In the genomic region with DNA sequence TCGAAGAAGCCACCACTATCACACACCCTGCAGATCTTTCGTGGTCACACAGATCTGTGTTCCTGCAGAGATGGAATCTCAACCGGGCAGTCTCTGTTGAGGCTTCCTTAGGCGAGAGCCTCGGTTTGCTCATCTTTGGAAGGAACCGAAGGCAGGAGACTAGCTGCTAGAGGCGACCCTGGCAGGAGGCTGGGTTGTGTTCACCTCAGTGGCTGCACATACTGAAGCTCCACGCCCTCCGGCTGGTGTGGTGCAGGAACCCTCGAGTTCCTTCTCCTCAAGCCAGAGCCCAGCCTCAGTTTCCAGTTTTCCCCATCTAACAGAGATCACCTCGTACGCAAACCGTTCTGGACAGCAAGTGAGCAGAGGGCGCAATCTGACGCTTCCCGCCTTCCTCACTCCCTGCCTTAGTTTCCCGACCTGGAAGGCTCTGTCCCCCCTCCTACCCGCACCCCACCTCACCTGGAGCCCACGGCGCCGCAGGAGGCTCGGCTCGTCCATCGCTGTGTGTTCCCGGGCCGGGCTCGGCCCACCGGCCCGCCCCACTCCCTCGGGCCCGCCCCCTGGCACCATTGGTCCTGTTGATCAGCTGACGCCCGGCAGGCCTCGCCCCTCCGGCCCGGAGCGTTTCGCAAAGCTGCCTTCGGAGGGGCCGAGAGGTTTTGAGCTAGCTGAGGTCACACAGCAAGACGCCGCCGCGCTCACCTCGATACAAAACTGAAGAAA, we compare ENCODE assay signal across 7 mouse cellular contexts. TPM values are rescaled to one million over a fixed set of nuclear protein-coding genes. Genes with fewer than 3 reads are reported as not detected.
DNase-seq lines count a peak whose midpoint lies in the region; ATAC-seq lines count a peak whose summit lies in the region.

A gene (minus strand): TSS at position 574 of the 726 bp plus-strand sequence.

- intact Hi-C loops in left cerebral cortex, postnatal 36 days (cut with DNase I): no loop called here

- H3K4me1 ChIP-seq in midbrain, embryonic 10.5 days: peaks cover 28% of the 10 kb centered on the region

- WGBS in midbrain, embryonic 10.5 days: under 1% methylated on average over 45 of the region's 45 CpGs

- DNase-seq in T-cell, adult 2 months (ENCODE audit: low spot score): peak; percentile 65
- peak; percentile 89 for DNase-seq in gastrocnemius, postnatal 10 days
- peak; percentile 90 for DNase-seq in induced T-regulatory cell, adult 2 months (ENCODE audit: low read depth)
- DNase-seq in left cerebral cortex, postnatal 36 days (ENCODE audit: low spot score in 2 of 2): peak; percentile 81 to 85
- peak; percentile 89 for DNase-seq in midbrain, embryonic 10.5 days (ENCODE audit: low spot score)
- DNase-seq in right cerebral cortex, postnatal 4 days: peak; percentile 79

- ATAC-seq in common myeloid progenitor, adult 5-6 weeks (replicated peaks; ENCODE audit: low read depth, poor library complexity, severe bottlenecking): peak; percentile 67

- H3K27ac ChIP-seq in midbrain, embryonic 10.5 days (replicated peaks): peak within 1 kb of the TSS; percentile 57

- peaks cover 95% of the 10 kb centered on the region for H3K27me3 ChIP-seq in midbrain, embryonic 10.5 days (ENCODE audit: low read depth, poor library complexity, severe bottlenecking)

- no peaks in the 10 kb centered on the region for H3K36me3 ChIP-seq in midbrain, embryonic 10.5 days

- no peaks in the 10 kb centered on the region for H3K9me3 ChIP-seq in midbrain, embryonic 10.5 days (replicated peaks)

- H3K4me3 ChIP-seq in midbrain, embryonic 10.5 days: peak within 1 kb of the TSS; percentile 65

RNA-seq across cellular contexts. Expression of the gene that starts here (rescaled TPM):
- total RNA-seq in common myeloid progenitor, adult 5-6 weeks (2017): 21.7 and 22.2 TPM in 2 replicates
- total RNA-seq in gastrocnemius, postnatal 10 days (2021): 1 to 10 TPM; 7.2 to 8.9 TPM
- 100 to 1,000 TPM; 312 to 338 TPM for total RNA-seq in left cerebral cortex, postnatal 36 days (2021)
- 9.8 and 12.1 TPM in 2 replicates for polyA plus RNA-seq in midbrain, embryonic 10.5 days (2016; fragmentation: Nextera tagmentation; extraction: Ambion mirVana)

Comparison
In these comparisons a context has a peak if more than half of its experiments do, and no peak if none do; other contexts are left out.
1. Peak in every context shown above with its lines: DNase-seq, ATAC-seq, H3K4me3 ChIP-seq and H3K27ac ChIP-seq.
2. RNA of the gene that starts here (total RNA-seq): 312 to 338 TPM in left cerebral cortex, postnatal 36 days; 21.7 to 22.2 TPM in common myeloid progenitor, adult 5-6 weeks and 7.2 to 8.9 TPM in gastrocnemius, postnatal 10 days; every median in the first group is over 10 times any median in the second.